Mouse (Mus musculus) gastrocnemius, adult 2 months (tissue): ENCODE data around the gene Hoxd12. TPM values are rescaled to one million over a fixed set of nuclear protein-coding genes. Genes with fewer than 3 reads are reported as not detected.

Experiments used
- DNase-seq: peaks from one replicate; pipeline ENCODE4 v3.0.0; 2022
- H3K27ac ChIP-seq: fragments of 200-600 bp; 2 replicates; pipeline ENCODE4 v1.8.1; 2022; ENCODE audit warnings: mild to moderate bottlenecking
- H3K4me3 ChIP-seq: fragments of 200-600 bp; 2 replicates; pipeline ENCODE4 v1.8.1; 2022; ENCODE audit warnings: mild to moderate bottlenecking, moderate library complexity
- CTCF ChIP-seq: fragments of 200-600 bp; IDR thresholded peaks from 2 replicates; pipeline ENCODE4 v1.8.1; 2022; ENCODE audit warnings: antibody characterized with exemption, mild to moderate bottlenecking, moderate library complexity
- intact Hi-C: fragments of 180-260 bp; cut with DNase I; formaldehyde crosslinking; loops from one replicate; pipeline ENCODE4 v1.15.1; 2025
- total RNA-seq, 2 experiments: library from RNA; stranded (reverse); gene quantifications; 2 replicates each; pipeline ENCODE4 v1.2.3; 2021

Hoxd12 gene
- total RNA-seq, 2 experiments from 2014 or later, result not detected

DNA sequence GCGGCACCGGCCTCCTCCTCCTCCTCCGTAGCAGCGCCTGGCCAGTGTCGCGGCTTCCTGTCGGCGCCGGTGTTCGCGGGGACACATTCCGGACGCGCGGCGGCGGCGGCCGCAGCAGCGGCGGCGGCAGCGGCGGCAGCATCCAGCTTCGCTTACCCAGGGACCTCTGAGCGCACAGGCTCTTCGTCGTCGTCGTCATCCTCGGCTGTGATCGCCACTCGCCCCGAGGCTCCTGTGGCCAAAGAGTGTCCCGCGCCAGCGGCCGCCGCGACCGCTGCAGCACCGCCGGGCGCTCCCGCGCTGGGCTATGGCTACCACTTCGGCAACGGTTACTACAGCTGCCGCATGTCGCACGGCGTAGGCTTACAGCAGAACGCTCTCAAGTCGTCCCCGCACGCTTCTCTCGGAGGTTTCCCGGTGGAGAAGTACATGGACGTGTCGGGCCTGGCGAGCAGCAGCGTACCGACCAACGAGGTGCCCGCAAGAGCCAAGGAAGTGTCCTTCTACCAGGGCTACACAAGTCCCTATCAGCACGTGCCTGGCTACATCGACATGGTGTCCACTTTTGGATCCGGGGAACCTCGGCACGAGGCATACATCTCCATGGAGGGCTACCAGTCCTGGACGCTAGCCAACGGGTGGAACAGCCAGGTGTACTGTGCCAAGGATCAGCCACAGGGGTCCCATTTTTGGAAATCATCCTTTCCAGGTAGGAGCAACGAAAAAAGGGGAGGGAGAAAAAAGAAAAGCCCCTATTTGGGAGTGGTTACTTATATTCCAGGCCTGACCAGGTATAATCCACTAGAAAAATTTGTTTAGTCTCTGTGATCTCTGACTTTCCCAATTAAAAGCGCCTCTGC, 6.2 kb upstream of the Hoxd12 start:
- TF ChIP-seq CTCF, result no peak
- intact Hi-C loops, result no loop called here
- DNase-seq, result no peak
- Histone ChIP-seq H3K27ac (no peak overlapping the region), H3K4me3 (peak overlapping the region; percentile 71)

DNA sequence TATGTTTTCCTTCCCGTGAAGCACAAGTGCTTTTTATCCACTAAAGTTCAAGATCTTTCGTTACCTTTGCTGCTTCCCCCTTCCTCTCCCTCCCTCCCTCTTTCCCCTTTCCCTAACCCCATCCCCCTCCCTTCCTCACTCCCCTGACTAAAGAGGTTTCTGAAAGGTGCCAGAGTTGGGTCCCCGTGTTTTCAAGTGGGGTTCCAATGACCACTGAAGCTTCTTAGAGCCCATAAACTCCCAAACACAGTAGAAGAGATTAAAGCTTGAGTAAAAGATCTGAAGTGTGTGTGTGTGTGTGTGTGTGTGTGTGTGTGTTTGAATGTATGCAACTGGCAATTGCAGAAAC, 5.6 kb upstream of the Hoxd12 start:
- H3K4me3 ChIP-seq, result no peak overlapping the region
- no peak for DNase-seq
- intact Hi-C loops, result no loop called here
- no peak for TF ChIP-seq CTCF
- no peak overlapping the region for H3K27ac ChIP-seq

DNA sequence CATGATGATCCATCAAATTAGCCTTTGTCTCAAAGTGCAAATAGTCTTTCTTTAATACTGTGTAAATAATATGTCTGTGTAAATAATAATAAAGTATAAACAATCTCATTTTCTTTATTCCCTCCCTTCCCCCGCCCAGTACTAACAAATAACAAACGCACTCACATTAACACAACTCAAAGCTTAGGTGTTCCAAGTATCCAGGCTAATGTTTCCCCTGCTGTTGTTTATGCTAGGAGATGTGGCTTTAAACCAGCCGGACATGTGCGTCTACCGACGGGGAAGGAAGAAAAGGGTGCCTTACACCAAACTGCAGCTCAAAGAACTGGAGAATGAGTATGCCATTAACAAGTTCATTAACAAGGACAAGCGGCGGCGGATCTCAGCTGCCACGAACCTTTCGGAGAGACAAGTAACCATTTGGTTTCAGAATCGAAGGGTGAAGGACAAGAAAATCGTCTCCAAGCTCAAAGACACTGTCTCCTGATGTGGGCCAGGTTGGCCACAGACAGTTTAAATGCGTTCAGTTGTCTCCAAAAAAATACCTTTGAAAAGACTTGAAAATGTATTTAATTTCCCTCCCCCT, 5.1 kb upstream of the Hoxd12 start:
- H3K4me3 ChIP-seq, result no peak overlapping the region
- no peak for TF ChIP-seq CTCF
- intact Hi-C loops, result no loop called here
- no peak overlapping the region for H3K27ac ChIP-seq
- no peak for DNase-seq

DNA sequence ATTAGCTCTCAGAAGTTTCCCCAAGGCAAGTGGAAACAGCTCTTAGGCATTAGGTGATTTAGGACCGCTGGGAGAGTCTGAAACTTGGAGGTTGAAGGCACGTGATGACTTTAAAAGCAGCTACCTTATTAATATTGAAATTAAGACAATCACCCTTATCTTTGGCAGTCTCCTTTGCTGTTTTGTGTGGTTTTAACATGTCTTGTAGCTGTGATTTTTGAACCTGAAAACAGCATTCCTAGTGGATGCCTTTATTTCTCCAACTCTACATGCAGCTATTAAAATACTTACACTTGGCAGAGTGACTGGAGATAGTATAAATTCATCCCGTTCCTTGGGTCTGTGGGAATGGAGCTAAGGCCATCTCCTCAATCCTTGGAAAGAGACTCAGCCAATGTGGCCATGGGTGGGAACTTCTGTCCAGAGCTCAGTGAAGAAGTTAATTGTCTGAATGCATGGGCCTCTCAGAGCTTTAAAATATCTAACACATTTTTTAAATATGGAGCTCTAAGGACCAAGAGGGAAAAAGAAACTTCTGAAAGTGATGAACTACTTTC, 4.1 kb upstream of the Hoxd12 start:
- Histone ChIP-seq H3K4me3 (no peak overlapping the region), H3K27ac (no peak overlapping the region)
- intact Hi-C loops, result no loop called here
- no peak for TF ChIP-seq CTCF
- no peak for DNase-seq

DNA sequence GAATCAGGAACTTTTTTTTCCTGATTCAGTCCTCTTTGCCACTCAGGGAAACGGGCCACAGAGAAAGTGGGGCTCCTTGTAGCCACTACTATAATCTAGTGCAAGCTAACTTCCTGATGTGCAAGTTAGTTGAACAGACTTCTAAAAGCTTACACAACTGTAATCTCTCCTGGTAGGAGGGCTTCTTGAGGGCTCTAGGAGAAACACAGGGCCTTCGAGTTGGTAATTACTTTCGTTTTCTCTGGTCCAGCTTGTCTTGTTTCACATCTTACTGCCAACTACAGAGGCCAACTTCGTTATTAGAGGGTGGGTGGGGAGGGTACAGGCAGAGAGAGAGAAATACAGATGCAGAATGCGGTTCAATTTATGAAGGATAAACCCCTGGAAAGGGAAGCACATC, 3.0 kb upstream of the Hoxd12 start:
- no peak overlapping the region for H3K4me3 ChIP-seq
- intact Hi-C loops, result loop anchor here (2.0 kb wide), 2 partner anchors 707 to 1087 kb away; no protein-coding TSS in a partner anchor

DNA sequence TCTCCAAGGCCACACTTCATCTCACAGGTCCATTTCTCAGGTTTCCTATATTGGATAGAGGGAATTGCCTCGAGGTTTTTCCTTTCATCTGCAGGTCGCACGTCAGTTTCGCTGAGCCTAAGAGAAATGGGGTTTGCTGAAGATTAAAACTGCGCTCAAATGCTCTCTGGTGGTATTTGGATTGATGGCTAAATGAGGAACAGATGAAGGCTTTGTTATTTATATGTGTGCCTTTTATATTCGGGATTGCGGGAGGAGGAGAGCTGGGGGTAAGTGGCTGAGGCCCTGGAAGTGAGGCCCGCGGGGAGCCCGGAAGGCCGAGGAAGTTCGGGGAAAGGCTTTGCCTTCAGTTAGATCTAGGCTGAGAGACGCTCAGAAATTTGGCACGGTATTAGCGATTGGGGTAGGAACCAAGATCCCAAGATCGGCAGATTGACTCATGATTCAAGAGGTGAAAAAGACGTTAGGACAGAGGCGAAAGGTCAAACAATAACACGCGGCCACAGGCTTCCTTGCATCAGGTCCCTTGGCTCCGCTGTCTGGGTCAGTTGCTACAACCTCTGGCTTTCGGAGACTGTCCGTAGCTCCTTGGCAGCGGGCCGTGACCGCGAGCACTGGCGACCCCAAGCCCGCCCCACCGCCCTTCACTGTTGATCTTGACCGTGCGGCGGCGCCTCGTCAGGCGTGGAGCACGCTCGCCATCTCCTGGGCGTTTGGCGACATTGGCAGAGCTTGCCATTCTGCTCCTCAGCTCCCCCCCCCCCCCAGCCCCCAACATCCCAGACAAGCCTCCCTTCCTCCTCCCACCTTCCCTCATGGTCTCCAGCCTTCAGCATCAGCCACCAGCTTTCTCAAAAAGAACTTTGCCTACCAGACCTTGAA, 2.1 kb upstream of the Hoxd12 start:
- H3K27ac ChIP-seq, result no peak overlapping the region
- intact Hi-C loops, result loop anchor here (2.0 kb wide), 2 partner anchors 708 to 1088 kb away; no protein-coding TSS in a partner anchor
- peak; percentile 81 for TF ChIP-seq CTCF
- peak; percentile 71 for DNase-seq
- H3K4me3 ChIP-seq, result peak overlapping the region; percentile 60

More for the DNA sequence above, 3.0 kb upstream of the Hoxd12 start:
- no peak overlapping the region for H3K27ac ChIP-seq
- no peak for DNase-seq
- no peak for TF ChIP-seq CTCF

DNA sequence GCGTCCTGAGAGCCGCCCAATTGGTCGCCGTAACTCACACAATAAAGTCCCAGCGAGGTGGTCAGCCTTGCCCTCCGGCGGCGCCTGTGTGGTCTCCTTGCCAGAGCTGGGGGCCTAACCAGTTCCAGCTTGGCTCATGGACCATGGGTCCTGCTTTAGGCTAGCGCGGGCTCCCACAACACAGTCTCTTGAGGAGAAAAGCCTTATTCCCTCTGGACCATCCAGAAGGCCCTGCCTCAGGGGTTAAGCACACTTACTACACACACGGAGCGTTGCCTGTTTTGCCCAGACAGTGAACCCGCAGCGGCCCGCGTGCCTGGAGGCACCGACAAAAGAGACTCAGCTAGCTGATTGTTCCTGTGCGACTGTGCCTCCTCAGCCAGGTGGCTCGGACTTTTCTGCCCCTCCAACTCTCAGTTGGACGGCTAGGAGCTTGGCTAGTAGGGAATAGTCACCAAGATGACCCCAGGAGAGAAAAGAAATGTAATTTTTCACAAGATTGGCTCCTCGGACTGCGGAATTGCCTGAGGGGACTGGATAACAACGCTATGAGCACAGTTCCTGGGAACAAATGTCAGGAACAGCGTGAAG, 883 bp upstream of the Hoxd12 start:
- no peak for DNase-seq

DNA sequence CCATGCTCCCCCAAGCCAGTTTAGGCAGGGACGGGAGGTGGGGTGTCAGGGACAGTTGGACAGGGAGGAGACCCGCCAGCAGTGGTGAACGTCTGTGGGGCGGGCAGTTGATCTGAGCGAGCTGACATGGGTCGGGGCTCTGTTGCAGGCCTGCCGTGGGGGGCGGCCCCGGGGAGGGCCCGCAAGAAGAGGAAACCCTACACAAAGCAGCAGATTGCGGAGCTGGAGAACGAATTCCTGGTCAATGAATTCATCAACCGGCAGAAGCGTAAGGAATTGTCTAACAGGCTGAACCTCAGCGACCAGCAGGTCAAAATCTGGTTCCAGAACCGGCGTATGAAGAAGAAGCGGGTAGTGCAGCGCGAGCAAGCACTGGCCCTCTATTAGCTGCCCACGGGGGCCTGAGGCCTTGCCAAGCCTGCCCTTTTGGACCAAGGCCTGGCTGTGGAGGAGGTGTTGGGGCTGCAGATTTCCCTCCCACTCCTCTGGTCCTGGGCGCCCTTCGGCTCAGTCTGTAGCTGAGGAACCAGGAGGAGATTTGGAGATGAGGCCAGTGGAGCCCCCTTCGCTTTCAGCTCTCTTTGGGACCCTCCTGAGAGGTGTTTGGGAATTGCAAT, 961 bp downstream of the Hoxd12 start:
- Histone ChIP-seq H3K4me3 (no peak overlapping the region), H3K27ac (no peak overlapping the region)
- DNase-seq, result no peak
- intact Hi-C loops, result no loop called here
- no peak for TF ChIP-seq CTCF

More for the DNA sequence above, 883 bp upstream of the Hoxd12 start:
- Histone ChIP-seq H3K27ac (no peak overlapping the region), H3K4me3 (no peak overlapping the region)
- intact Hi-C loops, result loop anchor here (2.0 kb wide), 2 partner anchors 709 to 1089 kb away; no protein-coding TSS in a partner anchor
- TF ChIP-seq CTCF, result no peak

DNA sequence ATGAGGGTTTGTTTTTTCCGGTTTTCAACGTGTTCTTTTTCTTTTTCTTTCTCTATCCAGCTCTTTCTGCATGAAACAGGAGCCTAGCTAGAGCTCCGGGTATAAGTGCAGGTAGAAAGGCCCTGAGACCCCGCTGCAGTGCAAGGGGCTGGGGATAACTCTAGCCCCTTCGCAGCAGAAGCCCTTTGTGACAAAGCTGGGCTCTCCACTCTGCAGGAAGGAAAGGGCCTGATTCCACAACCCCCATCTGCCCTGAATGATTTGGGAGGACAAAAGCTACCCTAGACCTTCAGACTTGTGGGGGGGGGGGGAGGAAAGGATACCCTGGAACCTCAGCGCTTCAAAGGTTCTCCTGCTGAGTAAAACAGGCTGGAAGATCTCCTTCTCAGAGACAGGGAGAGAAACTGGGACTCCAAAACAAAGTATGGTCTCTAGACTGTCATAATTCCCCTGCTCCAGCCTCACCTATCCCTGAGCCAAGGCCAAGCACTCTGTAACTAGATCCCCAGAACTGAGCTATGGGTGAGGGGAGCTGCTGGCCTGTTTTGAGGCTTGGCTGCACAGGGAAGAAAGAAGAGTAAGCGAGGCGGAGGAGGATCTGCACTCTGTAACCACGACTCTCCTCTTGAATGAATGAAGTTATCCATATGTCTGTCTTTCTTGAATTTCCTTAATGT, 1.7 kb downstream of the Hoxd12 start:
- Histone ChIP-seq H3K27ac (no peak overlapping the region), H3K4me3 (no peak overlapping the region)
- no peak for TF ChIP-seq CTCF
- intact Hi-C loops, result no loop called here
- DNase-seq, result no peak

DNA sequence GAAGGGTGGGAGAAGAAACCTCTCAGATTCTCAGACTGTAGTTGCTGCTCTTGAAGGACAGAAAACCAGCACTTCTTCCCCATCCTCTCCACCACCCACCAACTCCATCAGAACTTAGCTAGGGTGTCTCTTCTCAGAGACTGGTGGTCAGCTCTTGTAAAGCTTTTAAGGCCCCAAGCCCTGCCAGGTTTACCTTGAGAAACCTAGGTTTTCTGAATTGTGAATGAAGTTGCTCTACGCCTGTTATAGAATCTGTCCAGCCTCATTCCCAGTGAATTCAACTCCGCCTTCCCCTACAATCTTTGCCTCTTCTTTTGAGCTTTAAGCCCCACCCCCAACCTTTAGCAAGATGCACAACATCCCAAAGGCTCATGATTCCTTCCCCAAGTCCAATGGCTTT, 2.3 kb downstream of the Hoxd12 start:
- Histone ChIP-seq H3K4me3 (no peak overlapping the region), H3K27ac (no peak overlapping the region)
- intact Hi-C loops, result no loop called here
- DNase-seq, result no peak
- TF ChIP-seq CTCF, result no peak

DNA sequence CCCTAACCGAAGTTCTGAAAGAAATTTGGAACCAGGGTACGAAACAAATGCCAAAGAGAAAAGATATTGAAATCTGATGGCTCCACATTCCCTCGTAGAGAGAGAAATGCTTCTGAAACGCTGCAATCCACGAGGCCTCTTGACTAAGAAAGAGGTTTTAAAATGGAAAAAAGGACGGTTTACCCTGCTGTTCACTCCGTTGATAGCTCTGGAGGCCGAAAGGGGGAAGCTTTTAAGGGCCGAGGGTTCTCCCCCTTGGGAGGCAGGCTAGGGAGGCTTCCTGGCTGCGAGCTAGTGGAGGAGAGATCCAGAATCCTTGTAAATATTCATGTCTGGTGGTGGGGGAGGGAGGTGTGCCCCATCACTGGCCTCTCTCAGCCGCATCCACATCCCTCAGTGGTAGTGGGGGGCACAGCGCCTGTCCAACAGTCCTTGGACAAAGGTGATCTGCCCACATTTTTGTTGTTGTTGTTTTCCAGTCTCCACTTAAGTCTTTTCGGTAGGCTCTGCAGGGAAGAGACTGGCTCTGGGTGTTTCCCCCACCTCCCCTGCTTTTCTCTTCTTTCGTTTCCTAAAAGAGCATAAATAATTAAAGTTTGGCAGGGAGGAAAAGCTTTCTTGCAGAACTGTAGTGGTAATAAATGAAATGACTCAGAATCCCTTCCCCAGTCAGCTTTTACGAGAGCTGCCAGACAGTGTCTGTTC, 4.2 kb downstream of the Hoxd12 start, which contains the start of gene Hoxd11:
Gene Hoxd11, plus strand, starts transcription at position 667 of the 705 bp plus-strand sequence.
- DNase-seq, result no peak
- peak within 1 kb of the TSS; percentile 33 for H3K4me3 ChIP-seq
- TF ChIP-seq CTCF, result no peak
- intact Hi-C loops, result no loop called here
- H3K27ac ChIP-seq, result no peak within 1 kb of the TSS
